Mouse (Mus musculus) ovary, postnatal 10 days (tissue): ENCODE data around the gene Top2b.

Source experiments
- DNase-seq: peaks from one replicate; pipeline ENCODE4 v3.0.0; 2022; ENCODE audit warnings: low spot score

The Top2b gene

GRCm38 (mm10) chr14:16364878-16365337, at the start of gene Top2b:
Gene Top2b (plus strand): TSS chr14:16365179.
- peak; percentile 88 for DNase-seq

- no peak for DNase-seq
Measured at GRCm38 (mm10) chr14:16316715-16317114, 48.3 kb upstream of the Top2b start.

- DNase-seq, result no peak
Measured at GRCm38 (mm10) chr14:16319818-16320217, 45.2 kb upstream of the Top2b start.

- no peak for DNase-seq
Measured at GRCm38 (mm10) chr14:16324394-16324793, 40.6 kb upstream of the Top2b start.

- DNase-seq, result no peak
Measured at GRCm38 (mm10) chr14:16325208-16325607, 39.8 kb upstream of the Top2b start.

GRCm38 (mm10) chr14:16328531-16328930, 36.4 kb upstream of the Top2b start:
- DNase-seq, result no peak

- no peak for DNase-seq
Measured at GRCm38 (mm10) chr14:16328959-16329480, 36.0 kb upstream of the Top2b start.

- DNase-seq, result no peak
Measured at GRCm38 (mm10) chr14:16329756-16330155, 35.2 kb upstream of the Top2b start.

GRCm38 (mm10) chr14:16334260-16334659, 30.7 kb upstream of the Top2b start:
- DNase-seq, result no peak

- no peak for DNase-seq
Measured at GRCm38 (mm10) chr14:16335835-16336417, 29.1 kb upstream of the Top2b start.

GRCm38 (mm10) chr14:16347505-16347904, 17.5 kb upstream of the Top2b start:
- DNase-seq, result no peak

- DNase-seq, result no peak
Measured at GRCm38 (mm10) chr14:16359704-16360103, 5.3 kb upstream of the Top2b start.

- DNase-seq, result no peak
Measured at GRCm38 (mm10) chr14:16364161-16364831, 683 bp upstream of the Top2b start.

GRCm38 (mm10) chr14:16365362-16366173, 589 bp downstream of the Top2b start:
- peak; percentile 41 for DNase-seq

- DNase-seq, result no peak
Measured at GRCm38 (mm10) chr14:16366174-16366889, 1.4 kb downstream of the Top2b start.

- DNase-seq, result no peak
Measured at GRCm38 (mm10) chr14:16366986-16367385, 2.0 kb downstream of the Top2b start.

GRCm38 (mm10) chr14:16372761-16373160, 7.8 kb downstream of the Top2b start:
- no peak for DNase-seq

GRCm38 (mm10) chr14:16373190-16373589, 8.2 kb downstream of the Top2b start:
- DNase-seq, result no peak

- no peak for DNase-seq
Measured at GRCm38 (mm10) chr14:16379917-16380570, 15.1 kb downstream of the Top2b start.

- no peak for DNase-seq
Measured at GRCm38 (mm10) chr14:16384783-16385182, 19.8 kb downstream of the Top2b start.

GRCm38 (mm10) chr14:16405187-16405586, 40.2 kb downstream of the Top2b start:
- DNase-seq, result no peak
